Mouse (Mus musculus) CD4-positive, CD25-positive, alpha-beta regulatory T cell, adult 9 weeks (primary cell): ENCODE measurements around the gene A430005L14Rik. TPM values are rescaled to one million over a fixed set of nuclear protein-coding genes. Genes with fewer than 3 reads are reported as not detected.

Source experiments
- polyA plus RNA-seq: library from polyadenylated mRNA; unstranded; fragments of 100-300 nt; shearing (Covaris generic); gene quantifications from one replicate; pipeline ENCODE4 v1.2.1, GENCODE M21; 2017

The A430005L14Rik gene
- polyA plus RNA-seq: 90.4 TPM

DNA sequence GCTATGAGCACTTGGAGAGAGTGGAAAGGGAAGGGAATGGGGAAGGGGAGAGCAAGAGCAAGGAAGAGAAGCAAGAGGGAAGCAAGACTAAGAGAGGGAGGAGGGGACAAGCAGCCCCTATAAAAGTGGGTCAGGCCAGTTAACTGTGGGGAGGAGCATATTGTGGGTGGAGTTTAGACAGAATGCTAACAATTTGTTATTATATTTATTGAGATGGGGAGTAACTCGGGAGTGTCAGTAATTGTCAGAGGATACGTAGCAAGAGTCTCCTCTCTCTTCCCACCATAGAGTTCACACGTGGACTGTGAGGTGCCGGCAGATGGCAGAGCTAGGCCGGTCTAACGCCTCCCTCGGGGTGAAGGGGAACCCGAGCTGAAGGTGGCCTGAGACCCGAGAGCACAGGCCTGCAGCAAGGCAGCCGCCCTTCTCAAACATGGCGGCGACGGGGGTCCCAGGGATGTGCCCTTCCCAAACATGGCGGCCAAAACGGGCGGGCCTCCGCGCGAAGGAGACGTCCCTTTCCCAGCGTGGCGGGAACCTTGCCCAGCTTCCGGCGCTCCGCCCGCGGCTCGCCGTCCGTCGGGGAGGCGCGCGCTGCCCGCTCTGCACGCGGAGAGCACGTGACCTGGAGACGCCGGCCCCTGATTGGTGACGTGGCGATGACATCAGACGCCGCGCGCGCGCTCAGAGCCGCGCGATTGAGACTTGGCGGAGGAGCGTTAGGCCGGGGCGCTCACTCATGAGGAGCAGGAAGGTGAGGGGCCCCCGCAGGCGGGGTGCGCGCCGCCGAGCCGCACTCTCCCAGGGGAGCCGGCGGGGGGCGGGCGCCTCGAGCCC is at the start of gene A430005L14Rik:
Gene A430005L14Rik (plus strand): TSS at position 669 of the 837 bp plus-strand sequence.

GRCm38 (mm10) chr4:153974431-153975291 is 17.6 kb downstream of the A430005L14Rik start, which contains the start of the genes Dffb and Cep104:
Gene Dffb, minus strand, starts transcription at chr4:153975126.
Gene Cep104, plus strand, starts transcription at chr4:153975194.

Other genes starting within 250 kb of the A430005L14Rik start
- 27.5 TPM for gene Dffb, start 17.9 kb downstream of the A430005L14Rik start, polyA plus RNA-seq
- 4.7 TPM for gene Cep104, start 18.0 kb downstream of the A430005L14Rik start, polyA plus RNA-seq
- gene Lrrc47, start 54.5 kb downstream of the A430005L14Rik start, polyA plus RNA-seq: 3.0 TPM
- 0.55 TPM for gene Smim1, start 69.0 kb downstream of the A430005L14Rik start, polyA plus RNA-seq
- not detected for gene Ccdc27, start 85.4 kb downstream of the A430005L14Rik start, polyA plus RNA-seq
- gene Trp73, start 183.0 kb downstream of the A430005L14Rik start, polyA plus RNA-seq: not detected
- gene Wrap73, start 185.1 kb downstream of the A430005L14Rik start, polyA plus RNA-seq: 40.8 TPM
- 18.4 TPM for gene Tprgl, start 203.4 kb downstream of the A430005L14Rik start, polyA plus RNA-seq
- gene Megf6, start 213.5 kb downstream of the A430005L14Rik start, polyA plus RNA-seq: 0.10 TPM